Mouse (Mus musculus) limb, embryonic 14.5 days (tissue): ENCODE measurements around the gene Efcc1. TPM values are rescaled to one million over a fixed set of nuclear protein-coding genes. Genes with fewer than 3 reads are reported as not detected.

Experiments
- ATAC-seq: fragments of 200-750 bp; cut with Nextera tagmentation; 2 replicates; pipeline ENCODE4 v1.8.0; 2017; ENCODE audit warnings: low read depth, moderate number of reproducible peaks, moderate TSS enrichment; ENCODE audit not compliant: low FRiP score
- DNase-seq: peaks from one replicate; pipeline ENCODE4 v3.0.0-alpha.2; 2015; ENCODE audit warnings: low spot score
- H3K27ac ChIP-seq: fragments of 300-500 bp; sonication (generic); replicated peaks from 2 replicates; pipeline ENCODE4 v1.5.1; 2014; ENCODE audit warnings: low read depth, mild to moderate bottlenecking, low read length, moderate library complexity, mixed read lengths
- H3K27me3 ChIP-seq: fragments of 300-500 bp; sonication (generic); 2 replicates; pipeline ENCODE4 v1.6.1; 2014; ENCODE audit warnings: low read length, mixed read lengths; ENCODE audit not compliant: control insufficient read depth, insufficient read depth
- H3K36me3 ChIP-seq: fragments of 300-500 bp; sonication (generic); 2 replicates; pipeline ENCODE4 v1.6.1; 2014; ENCODE audit warnings: mild to moderate bottlenecking, low read length, moderate library complexity, mixed read lengths; ENCODE audit not compliant: control insufficient read depth, insufficient read depth
- H3K4me1 ChIP-seq: fragments of 300-500 bp; sonication (generic); 2 replicates; pipeline ENCODE4 v1.6.1; 2014; ENCODE audit warnings: antibody characterized with exemption, low read length, mixed read lengths; ENCODE audit not compliant: control insufficient read depth, insufficient read depth
- H3K4me2 ChIP-seq: fragments of 300-500 bp; sonication (generic); replicated peaks from 2 replicates; pipeline ENCODE4 v1.6.1; 2014; ENCODE audit warnings: low read depth, mild to moderate bottlenecking, low read length, moderate library complexity; ENCODE audit not compliant: severe bottlenecking
- H3K4me3 ChIP-seq: fragments of 300-500 bp; sonication (generic); replicated peaks from 2 replicates; pipeline ENCODE4 v1.5.1; 2014; ENCODE audit warnings: low read length
- H3K9ac ChIP-seq: fragments of 300-500 bp; sonication (generic); 2 replicates; pipeline ENCODE4 v1.6.1; 2014; ENCODE audit warnings: mild to moderate bottlenecking, low read depth, low read length, moderate library complexity; ENCODE audit not compliant: severe bottlenecking
- H3K9me3 ChIP-seq: fragments of 300-500 bp; sonication (generic); 2 replicates; pipeline ENCODE4 v1.6.1; 2016; ENCODE audit warnings: low read length; ENCODE audit not compliant: control insufficient read depth
- POLR2A ChIP-seq: fragments of 200-500 bp; IDR thresholded peaks from 2 replicates; pipeline ENCODE4 v1.8.0; 2012; ENCODE audit warnings: inconsistent platforms, mild to moderate bottlenecking, moderate library complexity, borderline replicate concordance; ENCODE audit not compliant: insufficient read depth, insufficient read length; ENCODE audit errors: extremely low read depth
- WGBS: fragments of 180-500 bp; shearing (Covaris S2); extraction: QIAGEN DNeasy Blood & Tissue Kit; methylation state at CpG from one replicate; pipeline ENCODE4 v1.1.7; 2014; 5-methylcytosine and 5-hydroxymethylcytosine counted together
- polyA plus RNA-seq, 2 experiments: library from polyadenylated mRNA; depleted of rRNA in 1 of 2; stranded (reverse) in 1 of 2; unstranded in 1 of 2; fragments of >200 nt; fragmentation: Nextera tagmentation in 1 of 2; extraction: Ambion mirVana in 1 of 2; gene quantifications; 2 replicates each; pipeline versions ENCODE4 v1.2.1 to v1.2.3; 2012 to 2014

Gene Efcc1
- polyA plus RNA-seq, 2 experiments = 0.80 to 0.98 TPM

GRCm38 (mm10) chr6:87731463-87732095 lies 910 bp downstream of the Efcc1 start:
- TF ChIP-seq POLR2A = no peak
- Histone ChIP-seq H3K27me3 (peaks cover 54% of the 10 kb centered on the region), H3K4me3 (peak overlapping the region; percentile 56), H3K27ac (no peak overlapping the region), H3K4me1 (peaks cover 11% of the 10 kb centered on the region; the same call in 1 of the 2 replicates), H3K4me2 (peak overlapping the region; percentile 95), H3K9ac (peak overlapping the region; percentile 48; the same call in 1 of the 2 replicates), H3K9me3 (no peaks in the 10 kb centered on the region), H3K36me3 (no peaks in the 10 kb centered on the region)
- no peak for DNase-seq
- 3% methylated on average over 16 of the region's 19 CpGs for WGBS
- ATAC-seq = no peak

- Histone ChIP-seq H3K4me3 (peak overlapping the region; percentile 56), H3K27me3 (peaks cover 54% of the 10 kb centered on the region), H3K27ac (no peak overlapping the region), H3K4me1 (peaks cover 11% of the 10 kb centered on the region; the same call in 1 of the 2 replicates), H3K36me3 (no peaks in the 10 kb centered on the region), H3K9me3 (no peaks in the 10 kb centered on the region), H3K4me2 (peak overlapping the region; percentile 53), H3K9ac (no peak overlapping the region)
- 3% methylated on average over 50 of the region's 53 CpGs for WGBS
- ATAC-seq = no peak
- DNase-seq = no peak
- TF ChIP-seq POLR2A = no peak
These were observed 1.7 kb downstream of the Efcc1 start for GRCm38 (mm10) chr6:87732151-87733011.

GRCm38 (mm10) chr6:87733131-87733930 lies 2.7 kb downstream of the Efcc1 start:
- Histone ChIP-seq H3K9ac (no peak overlapping the region), H3K27me3 (peaks cover 54% of the 10 kb centered on the region), H3K4me2 (peak overlapping the region; percentile 53), H3K9me3 (no peaks in the 10 kb centered on the region), H3K27ac (no peak overlapping the region), H3K4me3 (peak overlapping the region; percentile 30; the same call in 1 of the 2 replicates), H3K36me3 (no peaks in the 10 kb centered on the region), H3K4me1 (peaks cover 11% of the 10 kb centered on the region; the same call in 1 of the 2 replicates)
- ATAC-seq = peak; percentile 59; the same call in 1 of the 2 replicates
- WGBS = 25% methylated on average over 14 of the region's 14 CpGs
- peak; percentile 76 for DNase-seq
- TF ChIP-seq POLR2A = no peak

- 65% methylated on average over 5 of the region's 5 CpGs for WGBS
- Histone ChIP-seq H3K27ac (no peak overlapping the region), H3K9ac (no peak overlapping the region), H3K9me3 (no peaks in the 10 kb centered on the region), H3K4me3 (no peak overlapping the region), H3K4me1 (peaks cover 11% of the 10 kb centered on the region; the same call in 1 of the 2 replicates), H3K36me3 (no peaks in the 10 kb centered on the region), H3K27me3 (peaks cover 52% of the 10 kb centered on the region), H3K4me2 (no peak overlapping the region)
- no peak for TF ChIP-seq POLR2A
- DNase-seq (no peak), ATAC-seq (no peak)
These were observed 3.5 kb downstream of the Efcc1 start for GRCm38 (mm10) chr6:87734136-87734535.

- peaks cover 4% of the 10 kb centered on the region; the same call in 1 of the 2 replicates for H3K4me1 ChIP-seq
- ATAC-seq (no peak), DNase-seq (no peak)
- H3K27ac ChIP-seq = no peak overlapping the region
- H3K27me3 ChIP-seq = peaks cover 24% of the 10 kb centered on the region
- no peak for TF ChIP-seq POLR2A
- no peak overlapping the region for H3K9ac ChIP-seq
- H3K4me2 ChIP-seq = no peak overlapping the region
- no peak overlapping the region for H3K4me3 ChIP-seq
- 77% methylated on average over 4 of the region's 4 CpGs for WGBS
- H3K9me3 ChIP-seq = no peaks in the 10 kb centered on the region
- no peaks in the 10 kb centered on the region for H3K36me3 ChIP-seq
These were observed 6.3 kb downstream of the Efcc1 start for GRCm38 (mm10) chr6:87736923-87737322.
